Comparison of ENCODE assay signal across 8 mouse cellular contexts in the genomic region with DNA sequence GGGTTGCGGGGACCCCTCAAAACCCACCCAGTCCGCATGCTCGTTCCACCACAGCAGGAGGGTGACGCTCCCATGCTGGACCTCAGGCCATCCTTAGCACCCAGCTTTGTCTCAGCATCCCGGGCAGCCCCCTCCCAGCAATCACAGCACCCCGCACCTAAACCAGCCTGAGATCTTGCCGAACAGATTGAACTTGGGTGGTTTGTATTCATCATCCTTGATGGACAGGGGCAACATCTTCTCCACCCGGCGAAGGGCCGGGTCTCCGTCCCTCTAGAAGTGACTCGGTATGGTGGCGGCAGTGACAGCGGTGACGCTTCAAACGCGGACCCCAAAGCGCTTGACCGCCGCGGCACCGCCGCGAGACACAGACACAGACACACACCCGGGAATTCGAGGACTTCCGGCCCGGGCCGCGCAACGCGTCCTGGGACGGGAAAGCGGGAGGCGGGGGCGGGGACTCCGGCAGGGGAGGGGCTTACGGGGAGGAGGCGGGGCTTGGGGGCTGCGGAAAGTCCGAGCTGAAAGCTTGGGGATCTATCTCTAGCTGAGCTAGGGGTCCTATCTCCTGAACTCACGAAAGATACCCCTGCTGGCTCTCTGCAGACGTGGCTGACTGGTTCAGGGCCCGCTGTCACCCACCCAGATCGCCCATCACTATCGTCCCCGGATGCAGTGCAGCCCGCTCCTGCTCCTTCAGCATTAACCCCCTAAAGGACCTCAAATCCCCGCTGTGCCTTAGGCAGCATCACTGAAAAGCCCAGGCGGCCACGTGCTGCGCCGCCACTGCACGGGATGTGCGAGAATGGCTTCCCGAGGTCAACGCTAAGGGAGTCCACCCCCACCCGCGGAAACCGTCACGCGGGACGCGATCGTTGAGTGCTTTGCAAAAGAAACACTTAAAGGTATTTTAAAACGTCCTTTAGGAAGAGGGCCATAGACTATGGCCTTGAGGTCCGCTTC. TPM values are rescaled to one million over a fixed set of nuclear protein-coding genes. Genes with fewer than 3 reads are reported as not detected.
DNase-seq lines count a peak whose midpoint lies in the region; ATAC-seq lines count a peak whose summit lies in the region.

A gene (minus strand): TSS at position 429 of the 963 bp plus-strand sequence.
A gene (plus strand): TSS at position 485 of the 963 bp plus-strand sequence.

- intact Hi-C loops in gastrocnemius, postnatal 14 days (cut with DNase I; ENCODE audit: low total_unique reads) = no loop called here
- intact Hi-C loops in left cerebral cortex, postnatal 25 days (cut with DNase I) = no loop called here

- no peaks in the 10 kb centered on the region for H3K27me3 ChIP-seq in intestine, embryonic 14.5 days (replicated peaks; ENCODE audit: control insufficient read depth, insufficient read depth, low read length)

- H3K4me3 ChIP-seq in intestine, embryonic 14.5 days (ENCODE audit: low read depth, low read length) = peak within 1 kb of the TSS; percentile 90

- peak within 1 kb of the TSS; percentile 88 for H3K9ac ChIP-seq in intestine, embryonic 14.5 days (ENCODE audit: low read length)

- under 1% methylated on average over 66 of the region's 67 CpGs for WGBS in intestine, embryonic 14.5 days

- no peaks in the 10 kb centered on the region for H3K9me3 ChIP-seq in intestine, embryonic 14.5 days (ENCODE audit: control insufficient read depth, low read length)

- DNase-seq in adrenal gland, adult 2 months = peak; percentile 90
- peak; percentile 91 for DNase-seq in embryo, embryonic 10.5 days (ENCODE audit: low spot score)
- peak; percentile 88 for DNase-seq in gastrocnemius, postnatal 14 days
- DNase-seq in intestine, embryonic 14.5 days (ENCODE audit: low spot score) = peak; percentile 93
- peak; percentile 86 to 88 for DNase-seq in left cerebral cortex, postnatal 25 days (ENCODE audit: low spot score in 2 of 2)
- peak; percentile 90 for DNase-seq in mesoderm, embryonic 11.5 days (ENCODE audit: low read depth, low spot score)
- DNase-seq in right cerebral cortex, postnatal 25 days = peak; percentile 84
- peak; percentile 72 to 81 for DNase-seq in urinary bladder, postnatal 36 days (ENCODE audit: low spot score in 2 of 2)

- peak; percentile 93 for ATAC-seq in intestine, embryonic 14.5 days (replicated peaks; ENCODE audit: low FRiP score, low TSS enrichment, low read depth)

- peaks cover 13% of the 10 kb centered on the region; the same call in 1 of the 2 replicates for H3K4me1 ChIP-seq in intestine, embryonic 14.5 days (replicated peaks; ENCODE audit: control insufficient read depth, insufficient read depth, low read length)

- H3K4me2 ChIP-seq in intestine, embryonic 14.5 days (ENCODE audit: low read length) = peak within 1 kb of the TSS; percentile 98

- peak within 1 kb of the TSS; percentile 91 for H3K27ac ChIP-seq in intestine, embryonic 14.5 days (ENCODE audit: low read depth)

- peaks cover 24% of the 10 kb centered on the region for H3K36me3 ChIP-seq in intestine, embryonic 14.5 days (ENCODE audit: control insufficient read depth, insufficient read depth, low read length)

RNA-seq across cellular contexts. Expression of the first gene that starts in this region (rescaled TPM):
- total RNA-seq in adrenal gland, adult 2 months (2021) = 10 to 100 TPM; 26.8 to 34.5 TPM
- 5.9 and 7.3 TPM in 2 replicates for polyA plus RNA-seq in adrenal gland, adult 2 months (2012; rRNA removed)
- 10 to 100 TPM; 11.0 to 11.2 TPM for total RNA-seq in gastrocnemius, postnatal 14 days (2021)
- 38.2 and 41.8 TPM in 2 replicates for polyA plus RNA-seq in intestine, embryonic 14.5 days (2014; fragmentation: Nextera tagmentation; extraction: Ambion mirVana)
- 10 to 100 TPM; 21.9 to 23.8 TPM for total RNA-seq in left cerebral cortex, postnatal 25 days (2021)

RNA-seq across cellular contexts. Expression of the second gene that starts in this region (rescaled TPM):
- total RNA-seq in adrenal gland, adult 2 months (2021) = 10 to 100 TPM; 16.3 to 22.7 TPM
- polyA plus RNA-seq in adrenal gland, adult 2 months (2012; rRNA removed) = 34.7 and 37.9 TPM in 2 replicates
- total RNA-seq in gastrocnemius, postnatal 14 days (2021) = 10 to 100 TPM; 11.8 to 13.8 TPM
- 21.5 and 23.9 TPM in 2 replicates for polyA plus RNA-seq in intestine, embryonic 14.5 days (2014; fragmentation: Nextera tagmentation; extraction: Ambion mirVana)
- total RNA-seq in left cerebral cortex, postnatal 25 days (2021) = 10 to 100 TPM; 72.4 to 72.5 TPM

Comparison
In these comparisons a context has a peak if more than half of its experiments do, and no peak if none do; other contexts are left out.
1. Peak in every context shown above with its lines: DNase-seq, ATAC-seq, H3K4me3 ChIP-seq and H3K27ac ChIP-seq.